Mouse (Mus musculus): ENCODE results near the gene H2-Ab1.
"Not testable (repeated sequence)": the region's sequence is repeated elsewhere in the genome, so short reads cannot be mapped to it uniquely, and the experiment has no call there.

Gene H2-Ab1

GRCm38 (mm10) chr17:34257594-34258375 is at the start of gene H2-Ab1:
Gene H2-Ab1 (plus strand): TSS chr17:34257689.
- DNase-seq (ENCODE audit: low spot score in 2 of 2): peak; percentile 75 to 83

- DNase-seq (ENCODE audit: low spot score in 2 of 2): no peak
Measured at GRCm38 (mm10) chr17:34207866-34208265, 49.6 kb upstream of the H2-Ab1 start.

- no peak for DNase-seq (ENCODE audit: low spot score in 2 of 2)
Measured at GRCm38 (mm10) chr17:34208421-34208820, 49.1 kb upstream of the H2-Ab1 start.

GRCm38 (mm10) chr17:34209680-34210079 is 47.8 kb upstream of the H2-Ab1 start:
- no peak for DNase-seq (ENCODE audit: low spot score in 2 of 2)

- DNase-seq (ENCODE audit: low spot score in 2 of 2): no peak
Measured at GRCm38 (mm10) chr17:34210599-34210998, 46.9 kb upstream of the H2-Ab1 start.

- no peak for DNase-seq (ENCODE audit: low spot score in 2 of 2)
Measured at GRCm38 (mm10) chr17:34211746-34212365, 45.6 kb upstream of the H2-Ab1 start.

GRCm38 (mm10) chr17:34213936-34214335 is 43.6 kb upstream of the H2-Ab1 start:
- DNase-seq (ENCODE audit: low spot score in 2 of 2): no peak

- no peak for DNase-seq (ENCODE audit: low spot score in 2 of 2)
Measured at GRCm38 (mm10) chr17:34215176-34215575, 42.3 kb upstream of the H2-Ab1 start.

GRCm38 (mm10) chr17:34217216-34217928 is 40.1 kb upstream of the H2-Ab1 start:
- DNase-seq (ENCODE audit: low spot score in 2 of 2): no peak

GRCm38 (mm10) chr17:34217986-34218385 is 39.5 kb upstream of the H2-Ab1 start:
- DNase-seq (ENCODE audit: low spot score in 2 of 2): no peak

- DNase-seq (ENCODE audit: low spot score in 2 of 2): peak in 1 of 2 experiments; percentile 71
Measured at GRCm38 (mm10) chr17:34218675-34219074, 38.8 kb upstream of the H2-Ab1 start.

GRCm38 (mm10) chr17:34219096-34219495 is 38.4 kb upstream of the H2-Ab1 start:
- DNase-seq (ENCODE audit: low spot score in 2 of 2): peak in 1 of 2 experiments; percentile 44

- not testable (repeated sequence) for DNase-seq (ENCODE audit: low spot score in 2 of 2)
Measured at GRCm38 (mm10) chr17:34219801-34220200, 37.7 kb upstream of the H2-Ab1 start.

GRCm38 (mm10) chr17:34220401-34220800 is 37.1 kb upstream of the H2-Ab1 start:
- not testable (repeated sequence) for DNase-seq (ENCODE audit: low spot score in 2 of 2)

- no peak for DNase-seq (ENCODE audit: low spot score in 2 of 2)
Measured at GRCm38 (mm10) chr17:34224816-34225215, 32.7 kb upstream of the H2-Ab1 start.

- DNase-seq (ENCODE audit: low spot score in 2 of 2): no peak
Measured at GRCm38 (mm10) chr17:34225426-34225825, 32.1 kb upstream of the H2-Ab1 start.

- DNase-seq (ENCODE audit: low spot score in 2 of 2): not testable (repeated sequence)
Measured at GRCm38 (mm10) chr17:34225911-34226310, 31.6 kb upstream of the H2-Ab1 start.

- DNase-seq (ENCODE audit: low spot score in 2 of 2): not testable (repeated sequence)
Measured at GRCm38 (mm10) chr17:34230971-34231370, 26.5 kb upstream of the H2-Ab1 start.

- DNase-seq (ENCODE audit: low spot score in 2 of 2): not testable (repeated sequence)
Measured at GRCm38 (mm10) chr17:34232021-34232420, 25.5 kb upstream of the H2-Ab1 start.

- peak; percentile 55 to 77 for DNase-seq (ENCODE audit: low spot score in 2 of 2)
Measured at GRCm38 (mm10) chr17:34234926-34235325, 22.6 kb upstream of the H2-Ab1 start.

GRCm38 (mm10) chr17:34236691-34237090 is 20.8 kb upstream of the H2-Ab1 start:
- DNase-seq (ENCODE audit: low spot score in 2 of 2): no peak

- DNase-seq (ENCODE audit: low spot score in 2 of 2): no peak
Measured at GRCm38 (mm10) chr17:34237741-34238140, 19.7 kb upstream of the H2-Ab1 start.
